Mouse (Mus musculus): Measurements from ENCODE around the gene Trim13. TPM values are rescaled to one million over a fixed set of nuclear protein-coding genes. Genes with fewer than 3 reads are reported as not detected.
A peak's percentile ranks its signal among the peaks of the same experiment; 100 is the strongest.

The Trim13 gene
- polyA plus RNA-seq, 1 experiment from 2014 or later: 22.6 TPM

- Histone ChIP-seq H3K27ac (ENCODE audit: low read length) (peak overlapping the region; percentile 95), H3K36me3 (ENCODE audit: control insufficient read depth, insufficient read depth, low read length) (no peaks in the 10 kb centered on the region), H3K4me2 (ENCODE audit: low read depth, low read length) (peak overlapping the region; percentile 74), H3K4me3 (replicated peaks; ENCODE audit: low read length) (peak overlapping the region; percentile 76), H3K9me3 (replicated peaks; ENCODE audit: control insufficient read depth, low read length) (no peaks in the 10 kb centered on the region), H3K27me3 (ENCODE audit: control insufficient read depth, insufficient read depth, low read length) (no peaks in the 10 kb centered on the region), H3K9ac (ENCODE audit: low read length) (peak overlapping the region; percentile 89), H3K4me1 (ENCODE audit: control insufficient read depth, insufficient read depth, low read length) (0 out of 2 replicates have a peak, but pooled peaks cover 6% of the 10 kb centered on the region)
- WGBS: under 1% methylated on average over 24 of the region's 24 CpGs
- ATAC-seq (ENCODE audit: insufficient read depth, low FRiP score): no peak
Observed at GRCm38 (mm10) chr14:61647182-61647880, 49.3 kb downstream of the Trim13 start.

DNA sequence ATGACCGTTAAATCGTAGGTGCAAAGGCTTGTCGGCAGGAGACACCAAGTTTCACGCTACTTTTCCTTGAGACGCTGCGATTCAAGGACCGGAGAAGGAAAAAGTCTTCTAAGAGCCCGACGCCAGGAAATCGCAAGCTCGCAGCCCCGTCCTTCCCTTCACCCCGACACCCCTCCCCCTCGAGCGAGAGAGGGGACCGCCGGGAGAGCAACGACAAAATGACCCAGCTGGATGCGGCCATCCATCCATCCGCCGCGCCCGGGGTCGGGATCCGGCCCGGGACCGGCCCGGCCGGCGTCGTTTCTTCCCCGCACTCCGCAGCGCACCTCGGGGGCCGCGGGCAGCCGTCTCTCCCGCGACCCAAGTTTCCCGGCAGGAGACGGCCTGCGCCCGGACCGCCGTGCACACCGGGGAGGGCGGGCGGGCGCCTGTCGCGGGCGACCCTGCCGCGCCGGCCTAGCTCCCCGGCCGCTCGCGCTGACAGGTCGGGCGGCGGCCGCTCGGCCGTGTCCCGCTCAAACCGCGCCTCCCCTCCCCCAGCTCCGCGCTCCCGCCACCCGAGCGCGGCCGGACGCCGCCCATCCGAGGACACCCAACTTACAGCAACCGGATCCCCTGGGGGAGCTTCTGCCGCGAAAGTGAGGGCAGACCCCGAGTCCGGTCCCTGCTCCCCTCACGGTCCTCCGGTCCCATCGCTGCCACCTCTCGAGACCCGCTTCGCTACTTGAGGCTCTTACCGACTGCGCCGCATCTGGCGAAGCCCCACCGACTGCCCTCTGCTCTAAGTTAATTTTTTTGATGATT is 50.0 kb downstream of the Trim13 start:
- Histone ChIP-seq H3K9ac (ENCODE audit: low read length) (peak overlapping the region; percentile 89), H3K27me3 (ENCODE audit: control insufficient read depth, insufficient read depth, low read length) (no peaks in the 10 kb centered on the region), H3K4me3 (replicated peaks; ENCODE audit: low read length) (peak overlapping the region; percentile 76), H3K9me3 (replicated peaks; ENCODE audit: control insufficient read depth, low read length) (no peaks in the 10 kb centered on the region), H3K36me3 (ENCODE audit: control insufficient read depth, insufficient read depth, low read length) (no peaks in the 10 kb centered on the region), H3K4me2 (ENCODE audit: low read depth, low read length) (peak overlapping the region; percentile 74), H3K27ac (ENCODE audit: low read length) (peak overlapping the region; percentile 95), H3K4me1 (ENCODE audit: control insufficient read depth, insufficient read depth, low read length) (0 out of 2 replicates have a peak, but pooled peaks cover 6% of the 10 kb centered on the region)
- ATAC-seq (ENCODE audit: insufficient read depth, low FRiP score): peak; percentile 77
- under 1% methylated on average over 85 of the region's 95 CpGs for WGBS

DNA sequence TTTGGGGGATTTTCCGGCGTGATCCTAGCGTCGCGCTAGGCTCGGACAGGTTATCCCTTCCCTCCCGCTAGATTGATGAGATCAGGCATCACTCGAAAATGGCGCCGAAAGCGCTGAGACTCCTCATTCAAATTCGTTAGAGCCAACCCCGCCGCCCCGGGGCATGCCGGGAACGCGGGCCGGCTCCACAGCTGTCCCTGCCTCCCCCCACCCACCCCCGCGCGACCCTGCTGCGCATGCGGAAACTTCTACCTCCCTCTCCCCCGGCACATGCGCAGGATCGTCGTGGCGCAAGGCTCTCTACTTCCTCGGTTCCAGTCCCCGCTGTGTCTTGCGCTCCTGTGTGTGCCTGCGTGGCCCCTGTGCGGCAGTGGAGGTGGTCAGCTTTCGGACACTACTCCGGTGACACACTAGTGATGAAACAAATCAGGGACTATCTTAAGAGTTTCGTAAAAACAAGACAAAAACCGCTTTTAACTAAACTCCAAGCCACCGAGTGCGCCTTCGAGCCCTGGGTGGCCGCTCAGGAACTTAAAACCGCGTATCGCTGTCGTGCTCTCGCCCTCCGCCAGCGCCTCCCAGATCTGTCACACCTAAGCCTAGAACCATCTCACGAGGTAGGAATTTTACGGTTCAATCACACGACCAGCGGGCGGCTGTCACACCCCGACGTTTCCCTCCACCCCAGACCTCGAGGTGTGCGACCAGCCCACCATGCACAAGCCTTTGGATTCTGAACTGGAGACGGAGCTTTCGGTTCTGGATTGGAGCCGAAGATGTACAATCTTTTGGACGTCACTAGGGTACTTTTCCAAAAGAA is 50.8 kb downstream of the Trim13 start:
- H3K9ac ChIP-seq (ENCODE audit: low read length): peak overlapping the region; percentile 89
- no peaks in the 10 kb centered on the region for H3K27me3 ChIP-seq (ENCODE audit: control insufficient read depth, insufficient read depth, low read length)
- no peaks in the 10 kb centered on the region for H3K36me3 ChIP-seq (ENCODE audit: control insufficient read depth, insufficient read depth, low read length)
- H3K9me3 ChIP-seq (replicated peaks; ENCODE audit: control insufficient read depth, low read length): no peaks in the 10 kb centered on the region
- peak overlapping the region; percentile 95 for H3K27ac ChIP-seq (ENCODE audit: low read length)
- peak overlapping the region; percentile 76 for H3K4me3 ChIP-seq (replicated peaks; ENCODE audit: low read length)
- peak; percentile 96 for ATAC-seq (ENCODE audit: insufficient read depth, low FRiP score)
- H3K4me2 ChIP-seq (ENCODE audit: low read depth, low read length): peak overlapping the region; percentile 74
- H3K4me1 ChIP-seq (ENCODE audit: control insufficient read depth, insufficient read depth, low read length): 0 out of 2 replicates have a peak, but pooled peaks cover 6% of the 10 kb centered on the region
- 2% methylated on average over 62 of the region's 62 CpGs for WGBS

DNA sequence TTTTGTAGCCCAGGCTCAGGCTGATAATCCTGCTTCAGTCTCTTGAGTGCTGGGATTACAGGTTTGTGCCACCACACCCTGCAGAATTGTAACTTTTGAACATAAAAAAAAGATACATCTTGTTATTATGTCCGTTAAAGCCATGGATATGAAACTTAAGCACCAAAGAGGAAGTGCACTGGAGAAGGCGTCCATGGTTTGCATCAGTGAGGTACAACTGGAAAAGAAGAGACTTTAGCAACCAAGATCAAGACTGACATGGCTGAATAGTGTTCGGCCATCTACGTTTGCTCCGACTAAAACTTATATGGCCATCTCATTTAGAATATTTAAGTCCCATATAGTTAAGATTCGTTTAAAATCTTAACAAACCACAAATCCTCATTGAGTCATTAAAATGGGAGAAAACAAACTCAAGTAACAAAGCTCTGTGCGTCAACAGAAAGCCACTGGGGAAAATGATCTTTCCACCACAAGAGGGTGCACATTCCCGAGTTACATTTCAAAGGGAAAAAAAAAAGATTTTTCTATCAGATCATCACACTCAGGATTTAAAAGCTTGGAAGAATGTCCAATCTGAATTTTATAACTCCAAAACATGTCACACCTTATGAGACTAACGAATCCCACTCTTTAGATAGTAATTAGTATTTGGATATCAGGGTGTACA is 52.4 kb downstream of the Trim13 start:
- Histone ChIP-seq H3K4me1 (ENCODE audit: control insufficient read depth, insufficient read depth, low read length) (0 out of 2 replicates have a peak, but pooled peaks cover 6% of the 10 kb centered on the region), H3K4me2 (ENCODE audit: low read depth, low read length) (no peak overlapping the region), H3K36me3 (ENCODE audit: control insufficient read depth, insufficient read depth, low read length) (no peaks in the 10 kb centered on the region), H3K27me3 (ENCODE audit: control insufficient read depth, insufficient read depth, low read length) (no peaks in the 10 kb centered on the region), H3K27ac (ENCODE audit: low read length) (no peak overlapping the region), H3K9ac (ENCODE audit: low read length) (no peak overlapping the region), H3K9me3 (replicated peaks; ENCODE audit: control insufficient read depth, low read length) (no peaks in the 10 kb centered on the region), H3K4me3 (replicated peaks; ENCODE audit: low read length) (no peak overlapping the region)
- ATAC-seq (ENCODE audit: insufficient read depth, low FRiP score): no peak
- 35% methylated on average over 9 of the region's 9 CpGs for WGBS

MicroRNA genes within 50 kb of the gene (microRNA counts, 519-probe panel; counts per million panel counts)
- microRNA mmu-miR-15a (3,951 counts per million, percentile 91 among the panel's probes with 10 or more counts), microRNA mmu-miR-16 (4,817 counts per million, percentile 99 among the panel's probes with 10 or more counts)

Small RNA genes within 50 kb of the gene (microRNA-seq; reads per million reads assigned to microRNA genes)
- 2,549 reads per million, percentile 86 among the genes with 10 or more reads in this experiment for gene Mir15a
- gene Mir16-1: 1,211 reads per million, percentile 78 among the genes with 10 or more reads in this experiment

Other genes starting within 250 kb of the Trim13 start
- gene Ebpl, start 237.8 kb upstream of the Trim13 start, polyA plus RNA-seq (2015; fragmentation: Nextera tagmentation; extraction: Ambion mirVana): 7.4 and 8.8 TPM in 2 replicates
- 44.9 and 45.9 TPM in 2 replicates for gene Kpna3, start 158.4 kb upstream of the Trim13 start, polyA plus RNA-seq (2015; fragmentation: Nextera tagmentation; extraction: Ambion mirVana)
- gene Spryd7, start 41.4 kb upstream of the Trim13 start, polyA plus RNA-seq (2015; fragmentation: Nextera tagmentation; extraction: Ambion mirVana): 21.5 and 22.6 TPM in 2 replicates
- 0.81 and 1.0 TPM in 2 replicates for gene Kcnrg, start 9.2 kb downstream of the Trim13 start, polyA plus RNA-seq (2015; fragmentation: Nextera tagmentation; extraction: Ambion mirVana)